Comparison of ENCODE assay signal across 14 mouse cellular contexts in genomic region chr1:36304764-36305163, GRCm38 (mm10). TPM values are rescaled to one million over a fixed set of nuclear protein-coding genes. Genes with fewer than 3 reads are reported as not detected.
DNase-seq lines count a peak whose midpoint lies in the region; ATAC-seq lines count a peak whose summit lies in the region.
"Had no signal": no experiment of that assay in that cellular context is flagged by ENCODE, and none has a peak within 500 bp of the region (broad histone marks: within the 10 kb centered on the region; RNA-seq: fewer than 3 reads in every experiment).

No protein-coding gene starts in this region.

- no peak for ATAC-seq in heart, embryonic 15.5 days (replicated peaks; ENCODE audit: insufficient number of reproducible peaks, insufficient read depth, low FRiP score, low read depth)
- ATAC-seq in forebrain, embryonic 11.5 days (replicated peaks; ENCODE audit: low FRiP score) = no peak
- no peak for ATAC-seq in liver, embryonic 12.5 days
- ATAC-seq: forebrain, postnatal 0 days; liver, postnatal 0 days had no signal

- H3K9me3 ChIP-seq in heart, embryonic 15.5 days (replicated peaks) = no peaks in the 10 kb centered on the region
- no peaks in the 10 kb centered on the region for H3K9me3 ChIP-seq in forebrain, embryonic 11.5 days (ENCODE audit: control insufficient read depth, low read length)
- no peaks in the 10 kb centered on the region for H3K9me3 ChIP-seq in liver, embryonic 12.5 days (replicated peaks)
- H3K9me3 ChIP-seq: neural tube, embryonic 15.5 days had no signal

- WGBS in heart, embryonic 15.5 days = 32% methylated on average over 7 of the region's 7 CpGs
- WGBS in forebrain, embryonic 11.5 days = 72% methylated on average over 7 of the region's 7 CpGs
- 51% methylated on average over 7 of the region's 7 CpGs for WGBS in liver, embryonic 12.5 days (ENCODE audit: insufficient replicate concordance)

- peaks cover 10% of the 10 kb centered on the region for H3K27me3 ChIP-seq in heart, embryonic 15.5 days
- peaks cover 14% of the 10 kb centered on the region for H3K27me3 ChIP-seq in forebrain, embryonic 11.5 days (ENCODE audit: control insufficient read depth, insufficient read depth, low read length)
- peaks cover 83% of the 10 kb centered on the region for H3K27me3 ChIP-seq in liver, embryonic 12.5 days (replicated peaks)

- 0 out of 2 replicates have a peak overlapping the region, but pooled peaks have one; percentile 3 for H3K4me2 ChIP-seq in heart, embryonic 15.5 days
- H3K4me2 ChIP-seq in forebrain, embryonic 11.5 days (ENCODE audit: low read depth, low read length, severe bottlenecking) = no peak overlapping the region
- H3K4me2 ChIP-seq in liver, embryonic 12.5 days = no peak overlapping the region
- H3K4me2 ChIP-seq: neural tube, embryonic 15.5 days had no signal

- H3K4me1 ChIP-seq in heart, embryonic 15.5 days (replicated peaks) = peaks cover 44% of the 10 kb centered on the region
- peaks cover 7% of the 10 kb centered on the region for H3K4me1 ChIP-seq in forebrain, embryonic 11.5 days (replicated peaks; ENCODE audit: control insufficient read depth, insufficient read depth, low read length)
- H3K4me1 ChIP-seq in liver, embryonic 12.5 days = peaks cover 27% of the 10 kb centered on the region

- no peaks in the 10 kb centered on the region for H3K36me3 ChIP-seq in heart, embryonic 15.5 days
- H3K36me3 ChIP-seq in forebrain, embryonic 11.5 days (ENCODE audit: control insufficient read depth, insufficient read depth, low read length) = no peaks in the 10 kb centered on the region
- no peaks in the 10 kb centered on the region for H3K36me3 ChIP-seq in liver, embryonic 12.5 days
- H3K36me3 ChIP-seq: neural tube, embryonic 15.5 days had no signal

- H3K4me3 ChIP-seq in heart, embryonic 15.5 days = no peak overlapping the region
- no peak overlapping the region for H3K4me3 ChIP-seq in forebrain, embryonic 11.5 days (ENCODE audit: low read depth, low read length)
- H3K4me3 ChIP-seq in liver, embryonic 12.5 days = no peak overlapping the region
- H3K4me3 ChIP-seq: neural tube, embryonic 15.5 days had no signal

- H3K9ac ChIP-seq in heart, embryonic 15.5 days = no peak overlapping the region
- H3K9ac ChIP-seq in forebrain, embryonic 11.5 days (ENCODE audit: low read length) = no peak overlapping the region
- H3K9ac ChIP-seq in liver, embryonic 12.5 days = no peak overlapping the region
- H3K9ac ChIP-seq: forebrain, postnatal 0 days; liver, postnatal 0 days; neural tube, embryonic 15.5 days had no signal

- peak overlapping the region; percentile 68 for H3K27ac ChIP-seq in heart, embryonic 15.5 days
- H3K27ac ChIP-seq in forebrain, embryonic 11.5 days (ENCODE audit: low read depth, low read length) = no peak overlapping the region
- no peak overlapping the region for H3K27ac ChIP-seq in liver, embryonic 12.5 days
- H3K27ac ChIP-seq: neural tube, embryonic 15.5 days had no signal

- DNase-seq in gastrocnemius, adult 18-20 months (ENCODE audit: low spot score) = peak; percentile 86
- no peak for DNase-seq in gastrocnemius, postnatal 10 days
- DNase-seq in lung, postnatal 10 days = peak; percentile 71
- no peak for DNase-seq in lung, postnatal 25 days (ENCODE audit: low spot score)
- no peak for DNase-seq in forebrain, embryonic 11.5 days (ENCODE audit: low spot score)
- no peak for DNase-seq in frontal cortex, postnatal 25 days (ENCODE audit: low spot score in 2 of 2)
- DNase-seq: adrenal gland, postnatal 25 days; B cell, adult 2 months; forebrain, postnatal 0 days; layer of hippocampus, adult 9-11 months; liver, postnatal 0 days had no signal

RNA-seq across cellular contexts. Expression of gene Arid5a, which starts 2.8 kb away (rescaled TPM):
- total RNA-seq in gastrocnemius, adult 18-20 months (2021) = 10 to 100 TPM in 1 of 2 experiments, 1 to 10 TPM in 1; 6.3 to 15.4 TPM
- total RNA-seq in gastrocnemius, postnatal 10 days (2021) = 10 to 100 TPM; 15.5 to 16.4 TPM
- 13.1 and 19.4 TPM in 2 replicates for polyA plus RNA-seq in heart, embryonic 15.5 days (2015; fragmentation: Nextera tagmentation; extraction: Ambion mirVana)
- polyA plus RNA-seq in forebrain, embryonic 11.5 days (2014; fragmentation: Nextera tagmentation; extraction: Ambion mirVana) = 2.5 and 3.3 TPM in 2 replicates
- polyA plus RNA-seq in liver, embryonic 12.5 days (2016; fragmentation: Nextera tagmentation; extraction: Ambion mirVana) = 2.3 and 3.4 TPM in 2 replicates

RNA-seq across cellular contexts. Expression of gene Neurl3, which starts 30.3 kb away (rescaled TPM):
- total RNA-seq in gastrocnemius, adult 18-20 months (2021) = under 1 TPM; 0.30 to 0.66 TPM
- 1 to 10 TPM; 1.9 to 2.5 TPM for total RNA-seq in gastrocnemius, postnatal 10 days (2021)
- 4.5 and 5.8 TPM in 2 replicates for polyA plus RNA-seq in heart, embryonic 15.5 days (2015; fragmentation: Nextera tagmentation; extraction: Ambion mirVana)
- polyA plus RNA-seq in forebrain, embryonic 11.5 days (2014; fragmentation: Nextera tagmentation; extraction: Ambion mirVana) = 0.16 and 0.47 TPM in 2 replicates
- polyA plus RNA-seq in liver, embryonic 12.5 days (2016; fragmentation: Nextera tagmentation; extraction: Ambion mirVana) = 3.4 and 3.7 TPM in 2 replicates

Comparison
In these comparisons a context has a peak if more than half of its experiments do, and no peak if none do; other contexts are left out.
1. DNase-seq: peak in gastrocnemius, adult 18-20 months (single experiment) and lung, postnatal 10 days (single experiment); none in gastrocnemius, postnatal 10 days (single experiment), lung, postnatal 25 days (single experiment), forebrain, embryonic 11.5 days (single experiment) and frontal cortex, postnatal 25 days (0 of 2).